ENCODE assay signal across 23 mouse cellular contexts in the genomic region with DNA sequence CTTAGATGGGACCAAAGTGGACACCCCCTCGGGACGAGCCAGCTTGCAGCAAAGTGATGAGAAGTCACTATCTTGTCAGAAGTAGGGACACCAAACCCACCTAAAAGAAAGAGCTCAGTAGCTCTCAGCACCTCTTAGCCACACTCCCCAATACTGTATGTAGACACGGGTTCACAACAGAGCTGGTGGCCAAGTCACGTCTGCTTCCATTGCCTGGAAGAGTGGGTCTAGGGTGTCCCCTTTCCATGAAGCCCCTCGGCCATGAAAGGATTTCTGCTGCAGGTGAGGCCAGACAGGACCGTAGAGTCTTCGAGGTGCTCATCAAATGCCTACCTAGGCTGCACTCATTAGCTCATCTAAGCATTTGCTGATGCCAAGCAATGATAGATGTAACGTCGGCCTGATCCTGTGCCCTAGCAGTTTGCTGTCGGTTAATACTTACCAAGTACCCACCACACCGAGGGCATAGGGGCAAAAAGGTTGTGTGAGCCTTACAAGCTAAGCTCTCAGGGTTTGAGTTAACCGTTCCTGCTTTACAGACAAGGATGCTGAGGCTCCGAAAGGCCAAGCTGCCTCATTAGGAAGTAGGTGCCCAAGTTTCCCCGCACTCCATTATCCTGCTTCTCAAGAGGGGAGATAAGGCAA.
DNase-seq lines count a peak whose midpoint lies in the region; ATAC-seq lines count a peak whose summit lies in the region.
"Had no signal": no experiment of that assay in that cellular context is flagged by ENCODE, and none has a peak within 500 bp of the region (broad histone marks: within the 10 kb centered on the region; RNA-seq: fewer than 3 reads in every experiment).

No protein-coding gene starts in this region.

- H3K9me3 ChIP-seq in hindbrain, embryonic 10.5 days: no peaks in the 10 kb centered on the region
- no peaks in the 10 kb centered on the region for H3K9me3 ChIP-seq in hindbrain, embryonic 14.5 days (ENCODE audit: control insufficient read depth, low read length)
- H3K9me3 ChIP-seq in kidney, embryonic 15.5 days (replicated peaks): no peaks in the 10 kb centered on the region
- H3K9me3 ChIP-seq: embryonic facial prominence, embryonic 10.5 days; embryonic facial prominence, embryonic 15.5 days; forebrain, embryonic 12.5 days; hindbrain, embryonic 13.5 days; limb, embryonic 13.5 days; liver, embryonic 13.5 days had no signal

- peak overlapping the region; percentile 8; the same call in 1 of the 2 replicates for H3K27ac ChIP-seq in hindbrain, embryonic 10.5 days
- no peak overlapping the region for H3K27ac ChIP-seq in hindbrain, embryonic 14.5 days
- no peak overlapping the region for H3K27ac ChIP-seq in kidney, embryonic 15.5 days
- peak overlapping the region; percentile 93; the same call in 1 of the 2 replicates for H3K27ac ChIP-seq in brown adipose tissue, adult 24 weeks (replicated peaks; ENCODE audit: low read depth, low read length)
- H3K27ac ChIP-seq: embryonic facial prominence, embryonic 10.5 days; forebrain, embryonic 12.5 days; limb, embryonic 13.5 days; liver, embryonic 13.5 days had no signal

- no peak overlapping the region for H3K9ac ChIP-seq in hindbrain, embryonic 14.5 days
- H3K9ac ChIP-seq in kidney, embryonic 15.5 days: no peak overlapping the region
- H3K9ac ChIP-seq: embryonic facial prominence, embryonic 15.5 days; forebrain, embryonic 12.5 days; forebrain, postnatal 0 days; hindbrain, embryonic 13.5 days; limb, embryonic 13.5 days; liver, embryonic 13.5 days had no signal

- no peak for ATAC-seq in hindbrain, embryonic 14.5 days (ENCODE audit: low FRiP score)
- no peak for ATAC-seq in kidney, embryonic 15.5 days (replicated peaks; ENCODE audit: low FRiP score)
- ATAC-seq: CD4-positive, CD25-positive, alpha-beta regulatory T cell, adult 4 months; forebrain, postnatal 0 days; intestine, postnatal 0 days had no signal

- H3K4me3 ChIP-seq in hindbrain, embryonic 10.5 days: no peak overlapping the region
- no peak overlapping the region for H3K4me3 ChIP-seq in hindbrain, embryonic 14.5 days (replicated peaks; ENCODE audit: low read length)
- H3K4me3 ChIP-seq in kidney, embryonic 15.5 days (replicated peaks): no peak overlapping the region
- H3K4me3 ChIP-seq in brown adipose tissue, adult 24 weeks (ENCODE audit: insufficient read depth, low read depth, low read length): no peak overlapping the region
- H3K4me3 ChIP-seq: embryonic facial prominence, embryonic 10.5 days; embryonic facial prominence, embryonic 15.5 days; forebrain, embryonic 12.5 days; hindbrain, embryonic 13.5 days; limb, embryonic 13.5 days; liver, embryonic 13.5 days had no signal

- peaks cover 70% of the 10 kb centered on the region for H3K4me1 ChIP-seq in hindbrain, embryonic 10.5 days (replicated peaks)
- peaks cover 32% of the 10 kb centered on the region for H3K4me1 ChIP-seq in hindbrain, embryonic 14.5 days (replicated peaks; ENCODE audit: control insufficient read depth, insufficient read depth, low read length)
- peaks cover 47% of the 10 kb centered on the region for H3K4me1 ChIP-seq in kidney, embryonic 15.5 days
- H3K4me1 ChIP-seq in brown adipose tissue, adult 24 weeks (ENCODE audit: control insufficient read depth, insufficient read depth, insufficient read length, low read length): peaks cover 55% of the 10 kb centered on the region

- 95% methylated on average over 14 of the region's 14 CpGs for WGBS in hindbrain, embryonic 10.5 days
- 93% methylated on average over 14 of the region's 14 CpGs for WGBS in hindbrain, embryonic 14.5 days
- WGBS in kidney, embryonic 15.5 days: 94% methylated on average over 14 of the region's 14 CpGs

- H3K4me2 ChIP-seq in hindbrain, embryonic 14.5 days (replicated peaks): no peak overlapping the region
- no peak overlapping the region for H3K4me2 ChIP-seq in kidney, embryonic 15.5 days
- H3K4me2 ChIP-seq: embryonic facial prominence, embryonic 15.5 days; forebrain, embryonic 12.5 days; hindbrain, embryonic 13.5 days; limb, embryonic 13.5 days; liver, embryonic 13.5 days had no signal

- H3K36me3 ChIP-seq in hindbrain, embryonic 10.5 days: peaks cover 28% of the 10 kb centered on the region
- no peaks in the 10 kb centered on the region for H3K36me3 ChIP-seq in hindbrain, embryonic 14.5 days (replicated peaks; ENCODE audit: control insufficient read depth, insufficient read depth)
- H3K36me3 ChIP-seq in kidney, embryonic 15.5 days: no peaks in the 10 kb centered on the region
- H3K36me3 ChIP-seq: embryonic facial prominence, embryonic 15.5 days; forebrain, embryonic 12.5 days; hindbrain, embryonic 13.5 days; limb, embryonic 13.5 days; liver, embryonic 13.5 days had no signal

- H3K27me3 ChIP-seq in hindbrain, embryonic 10.5 days (ENCODE audit: insufficient read depth, poor library complexity, severe bottlenecking): no peaks in the 10 kb centered on the region
- H3K27me3 ChIP-seq in hindbrain, embryonic 14.5 days (ENCODE audit: control insufficient read depth, insufficient read depth, low read length): no peaks in the 10 kb centered on the region
- peaks cover 44% of the 10 kb centered on the region for H3K27me3 ChIP-seq in kidney, embryonic 15.5 days
- H3K27me3 ChIP-seq: embryonic facial prominence, embryonic 15.5 days had no signal

- DNase-seq in cerebellum, adult 9-11 months: peak; percentile 44
- no peak for DNase-seq in cerebellum, adult 9-10 months
- DNase-seq in hindbrain, embryonic 10.5 days (ENCODE audit: low spot score): no peak
- no peak for DNase-seq in hindbrain, embryonic 14.5 days (ENCODE audit: low spot score)
- peak; percentile 48 to 78 for DNase-seq in kidney, postnatal 36 days
- no peak for DNase-seq in B cell, adult 2 months
- DNase-seq: adrenal gland, postnatal 25 days; forebrain, postnatal 0 days; layer of hippocampus, adult 9-11 months; liver, embryonic 13.5 days; lung, adult 2 months; lung, postnatal 14 days; midbrain, embryonic 14.5 days; thymus, postnatal 4 days had no signal

Comparison
In these comparisons a context has a peak if more than half of its experiments do, and no peak if none do; other contexts are left out.
1. DNase-seq: peak in cerebellum, adult 9-11 months (single experiment) and kidney, postnatal 36 days (2 of 2); none in cerebellum, adult 9-10 months (single experiment), hindbrain, embryonic 10.5 days (single experiment), hindbrain, embryonic 14.5 days (single experiment) and B cell, adult 2 months (0 of 2).
2. H3K27ac ChIP-seq: peak in hindbrain, embryonic 10.5 days (single experiment) and brown adipose tissue, adult 24 weeks (single experiment); none in hindbrain, embryonic 14.5 days (single experiment) and kidney, embryonic 15.5 days (single experiment).